Mouse (Mus musculus): ENCODE results near the gene B4galnt3. TPM values are rescaled to one million over a fixed set of nuclear protein-coding genes. Genes with fewer than 3 reads are reported as not detected.

The B4galnt3 gene
- total and polyA plus RNA-seq, 2 experiments: 1.2 TPM

DNA sequence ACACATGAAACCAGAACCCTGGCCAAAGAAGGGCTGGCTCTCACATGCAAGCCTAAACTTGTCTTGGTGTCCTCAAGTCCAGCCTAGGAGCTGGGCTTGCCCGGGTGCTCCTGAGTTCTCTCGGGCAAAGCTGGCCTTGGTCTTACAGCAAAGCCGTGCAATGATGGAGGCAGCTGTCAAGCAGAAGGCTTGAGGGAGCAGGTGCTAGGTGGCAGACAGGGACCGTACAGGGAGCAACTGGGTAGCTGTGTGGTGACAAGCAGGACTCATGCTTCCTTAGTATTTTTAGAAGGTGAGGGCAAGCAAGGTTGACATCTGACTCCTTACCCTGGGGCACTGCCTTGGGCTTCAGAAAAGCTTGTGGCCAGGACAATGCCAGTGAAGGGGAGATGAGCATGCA is 110.6 kb downstream of the B4galnt3 start:
- H3K4me3 ChIP-seq (ENCODE audit: insufficient read depth, low read depth, low read length): no peak overlapping the region
- no peak for DNase-seq (ENCODE audit: extremely low read depth, low read depth, low spot score)
- H3K4me1 ChIP-seq (ENCODE audit: control insufficient read depth, insufficient read depth, low read length): no peaks in the 10 kb centered on the region
- no peak overlapping the region for H3K27ac ChIP-seq (replicated peaks; ENCODE audit: insufficient read depth, low read depth, low read length)
- H3K36me3 ChIP-seq (ENCODE audit: control insufficient read depth, insufficient read depth, low read length): no peaks in the 10 kb centered on the region
- no peak overlapping the region for H3K9ac ChIP-seq (ENCODE audit: low read depth, low read length)
- H3K79me2 ChIP-seq (ENCODE audit: control insufficient read depth, insufficient read depth, low read length): no peaks in the 10 kb centered on the region
- H3K27me3 ChIP-seq (ENCODE audit: control insufficient read depth, insufficient read depth, low read length): no peaks in the 10 kb centered on the region
- TF ChIP-seq POLR2A (IDR thresholded peaks at IDR 0.05; ENCODE audit: extremely low read depth, insufficient read depth, low read length) (no peak), CTCF (IDR thresholded peaks at IDR 0.05; ENCODE audit: low read depth, low read length) (no peak)
- 95% methylated on average over 4 of the region's 4 CpGs for WGBS

DNA sequence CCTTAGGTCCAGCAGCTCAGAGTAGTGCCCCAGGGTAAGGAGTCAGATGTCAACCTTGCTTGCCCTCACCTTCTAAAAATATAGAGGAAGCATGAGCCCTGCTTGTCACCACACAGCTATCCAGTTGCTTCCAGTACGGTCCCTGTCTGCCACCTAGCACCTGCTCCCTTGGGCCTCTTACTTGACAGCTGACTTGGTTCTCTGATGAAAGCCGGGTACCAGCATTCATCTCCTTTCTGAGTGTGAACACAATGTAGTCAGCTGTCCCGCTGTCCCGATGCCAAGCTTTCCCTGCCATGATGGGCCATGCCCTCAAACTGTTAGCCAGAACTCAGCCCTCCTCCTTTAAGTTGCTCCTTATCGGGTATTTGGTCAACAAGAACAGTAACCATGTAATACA is 112.2 kb downstream of the B4galnt3 start:
- no peaks in the 10 kb centered on the region for H3K27me3 ChIP-seq (ENCODE audit: control insufficient read depth, insufficient read depth, low read length)
- H3K27ac ChIP-seq (replicated peaks; ENCODE audit: insufficient read depth, low read depth, low read length): no peak overlapping the region
- H3K9ac ChIP-seq (ENCODE audit: low read depth, low read length): no peak overlapping the region
- DNase-seq (ENCODE audit: extremely low read depth, low read depth, low spot score): no peak
- no peaks in the 10 kb centered on the region for H3K36me3 ChIP-seq (ENCODE audit: control insufficient read depth, insufficient read depth, low read length)
- 98% methylated on average over 5 of the region's 5 CpGs for WGBS
- H3K79me2 ChIP-seq (ENCODE audit: control insufficient read depth, insufficient read depth, low read length): no peaks in the 10 kb centered on the region
- H3K4me3 ChIP-seq (ENCODE audit: insufficient read depth, low read depth, low read length): no peak overlapping the region
- H3K4me1 ChIP-seq (ENCODE audit: control insufficient read depth, insufficient read depth, low read length): no peaks in the 10 kb centered on the region
- TF ChIP-seq CTCF (IDR thresholded peaks at IDR 0.05; ENCODE audit: low read depth, low read length) (no peak), POLR2A (IDR thresholded peaks at IDR 0.05; ENCODE audit: extremely low read depth, insufficient read depth, low read length) (no peak)

- Histone ChIP-seq H3K4me1 (ENCODE audit: control insufficient read depth, insufficient read depth, low read length) (no peaks in the 10 kb centered on the region), H3K27me3 (ENCODE audit: control insufficient read depth, insufficient read depth, low read length) (no peaks in the 10 kb centered on the region), H3K27ac (replicated peaks; ENCODE audit: insufficient read depth, low read depth, low read length) (no peak overlapping the region), H3K79me2 (ENCODE audit: control insufficient read depth, insufficient read depth, low read length) (no peaks in the 10 kb centered on the region), H3K36me3 (ENCODE audit: control insufficient read depth, insufficient read depth, low read length) (no peaks in the 10 kb centered on the region), H3K9ac (ENCODE audit: low read depth, low read length) (no peak overlapping the region), H3K4me3 (ENCODE audit: insufficient read depth, low read depth, low read length) (no peak overlapping the region)
- no peak for DNase-seq (ENCODE audit: extremely low read depth, low read depth, low spot score)
- TF ChIP-seq POLR2A (IDR thresholded peaks at IDR 0.05; ENCODE audit: extremely low read depth, insufficient read depth, low read length): no peak
- no peak for TF ChIP-seq CTCF (IDR thresholded peaks at IDR 0.05; ENCODE audit: low read depth, low read length)
- WGBS: 91% methylated on average over 4 of the region's 4 CpGs
These were observed 113.9 kb downstream of the B4galnt3 start for GRCm38 (mm10) chr6:120180492-120180891.

DNA sequence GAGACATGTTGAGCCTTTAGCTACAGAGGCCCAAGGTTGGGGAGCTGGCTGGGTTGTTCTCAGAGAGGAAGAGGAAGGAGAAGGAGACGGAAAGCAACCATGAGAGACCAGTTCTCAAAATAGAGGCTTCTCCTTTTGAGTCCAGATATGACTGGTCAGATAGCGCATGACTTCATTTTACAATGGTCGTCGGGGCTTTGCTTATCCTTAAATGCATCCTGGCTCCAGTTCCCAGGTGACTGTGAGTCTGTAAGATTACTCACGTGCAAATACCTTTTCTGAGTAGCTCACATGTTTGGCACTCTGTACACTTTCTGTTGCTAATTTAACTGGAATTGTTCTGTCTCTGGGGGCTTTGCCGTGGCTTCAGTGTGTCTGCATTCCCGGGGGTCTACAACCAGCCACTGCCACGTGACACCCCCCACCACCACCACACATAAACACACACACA is 114.6 kb downstream of the B4galnt3 start:
- Histone ChIP-seq H3K4me1 (ENCODE audit: control insufficient read depth, insufficient read depth, low read length) (peaks cover 1% of the 10 kb centered on the region), H3K4me3 (ENCODE audit: insufficient read depth, low read depth, low read length) (no peak overlapping the region), H3K9ac (ENCODE audit: low read depth, low read length) (no peak overlapping the region), H3K36me3 (ENCODE audit: control insufficient read depth, insufficient read depth, low read length) (no peaks in the 10 kb centered on the region), H3K27me3 (ENCODE audit: control insufficient read depth, insufficient read depth, low read length) (no peaks in the 10 kb centered on the region), H3K79me2 (ENCODE audit: control insufficient read depth, insufficient read depth, low read length) (no peaks in the 10 kb centered on the region), H3K27ac (replicated peaks; ENCODE audit: insufficient read depth, low read depth, low read length) (no peak overlapping the region; the same call in 1 of the 2 replicates)
- TF ChIP-seq CTCF (IDR thresholded peaks at IDR 0.05; ENCODE audit: low read depth, low read length) (no peak), POLR2A (IDR thresholded peaks at IDR 0.05; ENCODE audit: extremely low read depth, insufficient read depth, low read length) (no peak)
- DNase-seq (ENCODE audit: extremely low read depth, low read depth, low spot score): no peak
- 79% methylated on average over 8 of the region's 8 CpGs for WGBS

- 92% methylated on average over 6 of the region's 6 CpGs for WGBS
- Histone ChIP-seq H3K36me3 (ENCODE audit: control insufficient read depth, insufficient read depth, low read length) (no peaks in the 10 kb centered on the region), H3K79me2 (ENCODE audit: control insufficient read depth, insufficient read depth, low read length) (no peaks in the 10 kb centered on the region), H3K4me3 (ENCODE audit: insufficient read depth, low read depth, low read length) (no peak overlapping the region), H3K4me1 (ENCODE audit: control insufficient read depth, insufficient read depth, low read length) (peaks cover 5% of the 10 kb centered on the region), H3K27ac (replicated peaks; ENCODE audit: insufficient read depth, low read depth, low read length) (no peak overlapping the region; the same call in 1 of the 2 replicates), H3K27me3 (ENCODE audit: control insufficient read depth, insufficient read depth, low read length) (no peaks in the 10 kb centered on the region), H3K9ac (ENCODE audit: low read depth, low read length) (no peak overlapping the region)
- DNase-seq (ENCODE audit: extremely low read depth, low read depth, low spot score): no peak
- TF ChIP-seq POLR2A (IDR thresholded peaks at IDR 0.05; ENCODE audit: extremely low read depth, insufficient read depth, low read length) (no peak), CTCF (IDR thresholded peaks at IDR 0.05; ENCODE audit: low read depth, low read length) (no peak)
These were observed 115.2 kb downstream of the B4galnt3 start for GRCm38 (mm10) chr6:120179044-120179755.

GRCm38 (mm10) chr6:120175650-120176049 is 118.7 kb downstream of the B4galnt3 start:
- Histone ChIP-seq H3K9ac (ENCODE audit: low read depth, low read length) (no peak overlapping the region), H3K4me3 (ENCODE audit: insufficient read depth, low read depth, low read length) (no peak overlapping the region), H3K27me3 (ENCODE audit: control insufficient read depth, insufficient read depth, low read length) (no peaks in the 10 kb centered on the region), H3K36me3 (ENCODE audit: control insufficient read depth, insufficient read depth, low read length) (no peaks in the 10 kb centered on the region), H3K4me1 (ENCODE audit: control insufficient read depth, insufficient read depth, low read length) (peaks cover 13% of the 10 kb centered on the region), H3K27ac (replicated peaks; ENCODE audit: insufficient read depth, low read depth, low read length) (no peak overlapping the region), H3K79me2 (ENCODE audit: control insufficient read depth, insufficient read depth, low read length) (no peaks in the 10 kb centered on the region)
- TF ChIP-seq POLR2A (IDR thresholded peaks at IDR 0.05; ENCODE audit: extremely low read depth, insufficient read depth, low read length) (no peak), CTCF (IDR thresholded peaks at IDR 0.05; ENCODE audit: low read depth, low read length) (no peak)
- no peak for DNase-seq (ENCODE audit: extremely low read depth, low read depth, low spot score)
- 97% methylated on average over 4 of the region's 4 CpGs for WGBS

Measured in liver, adult 2 months (tissue).